7 mouse cellular contexts compared by ENCODE assay signal in the genomic region with DNA sequence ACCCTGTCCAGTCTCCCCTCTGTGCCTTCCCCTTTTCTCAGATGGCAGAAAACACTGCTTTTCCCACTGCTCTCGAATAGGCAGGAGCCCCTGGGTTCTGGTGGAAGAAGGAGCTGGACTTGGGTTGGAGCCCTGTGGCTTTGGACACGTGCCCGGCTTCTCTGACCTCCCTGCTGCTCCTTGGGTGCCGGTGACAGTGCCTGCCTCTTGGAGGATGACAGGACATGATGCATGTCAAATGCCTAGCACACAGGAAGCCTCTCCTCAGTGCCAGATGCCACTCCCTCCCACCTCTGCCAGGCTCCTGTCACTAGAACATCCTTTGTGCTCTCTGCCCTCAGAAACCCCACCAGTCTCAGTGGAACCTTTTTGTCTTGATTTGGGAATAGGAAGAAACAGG. TPM values are rescaled to one million over a fixed set of nuclear protein-coding genes. Genes with fewer than 3 reads are reported as not detected.
DNase-seq lines count a peak whose midpoint lies in the region; ATAC-seq lines count a peak whose summit lies in the region.

No protein-coding gene starts in this region.

- DNase-seq in left cerebral cortex, postnatal 4 days: peak; percentile 59
- DNase-seq in left cerebral cortex, postnatal 36 days (ENCODE audit: low spot score in 2 of 2): no peak
- peak; percentile 61 to 66 for DNase-seq in adrenal gland, adult 18-20 months (ENCODE audit: low spot score in 2 of 2)
- DNase-seq in cerebellum, adult 9-11 months: peak; percentile 62
- no peak for DNase-seq in testis, postnatal 14 days (ENCODE audit: low spot score)
- no peak for DNase-seq in embryo, embryonic 9.5 days (ENCODE audit: extremely low spot score)

- ATAC-seq in neutrophil, adult 5-6 weeks (ENCODE audit: extremely low read depth, insufficient number of reproducible peaks, low FRiP score, poor library complexity, severe bottlenecking): peak; percentile 28; the same call in 1 of the 2 replicates

- intact Hi-C loops in left cerebral cortex, postnatal 4 days (cut with DNase I): no loop called here
- intact Hi-C loops in left cerebral cortex, postnatal 36 days (cut with DNase I): no loop called here

RNA-seq across cellular contexts. Expression of a gene that starts 3.2 kb away (rescaled TPM):
- 10 to 100 TPM; 35.3 to 39.0 TPM for total RNA-seq in left cerebral cortex, postnatal 4 days (2021)
- 10 to 100 TPM; 34.9 to 39.3 TPM for total RNA-seq in left cerebral cortex, postnatal 36 days (2021)
- total RNA-seq in adrenal gland, adult 18-20 months (2021): 10 to 100 TPM; 41.9 to 45.7 TPM
- total RNA-seq in neutrophil, adult 5-6 weeks (2017): 21.6 and 22.7 TPM in 2 replicates

Comparison
In these comparisons a context has a peak if more than half of its experiments do, and no peak if none do; other contexts are left out.
1. DNase-seq: peak in left cerebral cortex, postnatal 4 days (single experiment), adrenal gland, adult 18-20 months (2 of 2) and cerebellum, adult 9-11 months (single experiment); none in left cerebral cortex, postnatal 36 days (0 of 2), testis, postnatal 14 days (single experiment) and embryo, embryonic 9.5 days (single experiment).